Mouse (Mus musculus): ENCODE results near the gene Olfr469.
"Not testable (repeated sequence)": the region's sequence is repeated elsewhere in the genome, so short reads cannot be mapped to it uniquely, and the experiment has no call there.

- not testable (repeated sequence) for TF ChIP-seq TCF12 (IDR thresholded peaks at IDR 0.05; ENCODE audit: insufficient read depth, poor library complexity, severe bottlenecking); POLR2AphosphoS2 (IDR thresholded peaks at IDR 0.05; ENCODE audit: insufficient read length, low read depth); POLR2A (IDR thresholded peaks at IDR 0.05; ENCODE audit: insufficient read length, low read depth)
Observed at GRCm38 (mm10) chr7:107823867-107824266, 1.5 kb downstream of the Olfr469 start.

Measured in myocyte (in vitro differentiated cells).